Mouse (Mus musculus): ENCODE data around the gene Mtx2. TPM values are rescaled to one million over a fixed set of nuclear protein-coding genes. Genes with fewer than 3 reads are reported as not detected.
A peak's percentile ranks its signal among the peaks of the same experiment; 100 is the strongest.

Mtx2 gene
- total and polyA plus RNA-seq, 3 experiments: 82.9 to 114 (median 110) TPM

GRCm38 (mm10) chr2:74822654-74823053 is 2.9 kb upstream of the Mtx2 start:
- DNase-seq: no peak
- TF ChIP-seq CTCF (IDR thresholded peaks at IDR 0.05) (no peak), EP300 (IDR thresholded peaks at IDR 0.05; ENCODE audit: insufficient read depth, low read depth, low read length) (no peak), POLR2A (IDR thresholded peaks at IDR 0.05; ENCODE audit: insufficient read depth, low read depth, low read length) (no peak)
- Histone ChIP-seq H3K36me3 (ENCODE audit: control insufficient read depth, insufficient read depth, low read length) (no peaks in the 10 kb centered on the region), H3K4me3 (no peak overlapping the region), H3K27me3 (ENCODE audit: control insufficient read depth, insufficient read depth, low read length) (no peaks in the 10 kb centered on the region), H3K9ac (ENCODE audit: low read depth, low read length) (no peak overlapping the region), H3K4me1 (ENCODE audit: control insufficient read depth, insufficient read depth, low read length) (no peaks in the 10 kb centered on the region; the same call in 1 of the 2 replicates), H3K79me2 (replicated peaks; ENCODE audit: control insufficient read depth, insufficient read depth, low read length) (no peaks in the 10 kb centered on the region), H3K27ac (no peak overlapping the region)
- intact Hi-C loops (cut with DNase I): no loop called here
- 75% methylated on average over 5 of the region's 5 CpGs for WGBS

- peak overlapping the region; percentile 89 for H3K27ac ChIP-seq
- no peaks in the 10 kb centered on the region for H3K27me3 ChIP-seq (ENCODE audit: control insufficient read depth, insufficient read depth, low read length)
- no peaks in the 10 kb centered on the region; the same call in 1 of the 2 replicates for H3K4me1 ChIP-seq (ENCODE audit: control insufficient read depth, insufficient read depth, low read length)
- intact Hi-C loops (cut with DNase I): loop anchor here (5.0 kb wide), 1 partner anchor 142 kb away; no protein-coding TSS in a partner anchor
- no peak for DNase-seq
- WGBS: 62% methylated on average over 3 of the region's 3 CpGs
- peak overlapping the region; percentile 95 for H3K4me3 ChIP-seq
- TF ChIP-seq POLR2A (IDR thresholded peaks at IDR 0.05; ENCODE audit: insufficient read depth, low read depth, low read length) (no peak), CTCF (IDR thresholded peaks at IDR 0.05) (no peak), EP300 (IDR thresholded peaks at IDR 0.05; ENCODE audit: insufficient read depth, low read depth, low read length) (no peak)
- H3K9ac ChIP-seq (ENCODE audit: low read depth, low read length): peak overlapping the region; percentile 80
- no peaks in the 10 kb centered on the region for H3K79me2 ChIP-seq (replicated peaks; ENCODE audit: control insufficient read depth, insufficient read depth, low read length)
- H3K36me3 ChIP-seq (ENCODE audit: control insufficient read depth, insufficient read depth, low read length): no peaks in the 10 kb centered on the region
These were observed 253 bp upstream of the Mtx2 start for GRCm38 (mm10) chr2:74825371-74825729.

DNA sequence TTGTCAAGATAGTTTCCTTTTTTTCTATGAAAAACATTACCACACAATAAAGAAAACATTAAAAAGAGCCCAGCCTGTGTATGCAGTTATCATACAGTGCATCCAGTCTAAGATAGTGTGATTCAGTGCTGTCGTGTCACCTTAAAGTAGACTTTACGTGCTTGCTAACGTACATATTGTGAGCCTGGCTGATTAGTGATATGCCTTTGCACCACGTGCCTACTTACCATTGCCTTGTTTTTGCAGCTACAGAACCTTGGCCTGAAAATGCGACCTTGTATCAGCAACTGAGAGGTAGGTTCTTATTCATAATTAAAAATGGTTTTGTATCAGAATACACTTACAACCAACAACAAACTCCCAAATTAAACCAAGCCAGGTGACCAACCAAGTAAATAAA is 21.4 kb downstream of the Mtx2 start:
- no peaks in the 10 kb centered on the region; the same call in 1 of the 2 replicates for H3K36me3 ChIP-seq (ENCODE audit: control insufficient read depth, insufficient read depth, low read length)
- no peak overlapping the region for H3K9ac ChIP-seq (ENCODE audit: low read depth, low read length)
- no peaks in the 10 kb centered on the region for H3K27me3 ChIP-seq (ENCODE audit: control insufficient read depth, insufficient read depth, low read length)
- H3K4me1 ChIP-seq (ENCODE audit: control insufficient read depth, insufficient read depth, low read length): peaks cover 2% of the 10 kb centered on the region
- 62% methylated on average over 5 of the region's 5 CpGs for WGBS
- no peak overlapping the region for H3K4me3 ChIP-seq
- no peak overlapping the region for H3K27ac ChIP-seq
- no peak for TF ChIP-seq EP300 (IDR thresholded peaks at IDR 0.05; ENCODE audit: insufficient read depth, low read depth, low read length)
- intact Hi-C loops (cut with DNase I): no loop called here
- H3K79me2 ChIP-seq (replicated peaks; ENCODE audit: control insufficient read depth, insufficient read depth, low read length): peaks cover 2% of the 10 kb centered on the region; the same call in 1 of the 2 replicates
- DNase-seq: no peak

- no peak overlapping the region for H3K9ac ChIP-seq (ENCODE audit: low read depth, low read length)
- TF ChIP-seq POLR2A (IDR thresholded peaks at IDR 0.05; ENCODE audit: insufficient read depth, low read depth, low read length): no peak
- no peak for TF ChIP-seq EP300 (IDR thresholded peaks at IDR 0.05; ENCODE audit: insufficient read depth, low read depth, low read length)
- TF ChIP-seq CTCF (IDR thresholded peaks at IDR 0.05): no peak
- 90% methylated on average over 2 of the region's 2 CpGs for WGBS
- H3K79me2 ChIP-seq (replicated peaks; ENCODE audit: control insufficient read depth, insufficient read depth, low read length): peaks cover 2% of the 10 kb centered on the region; the same call in 1 of the 2 replicates
- peaks cover 2% of the 10 kb centered on the region for H3K4me1 ChIP-seq (ENCODE audit: control insufficient read depth, insufficient read depth, low read length)
- no peak overlapping the region for H3K27ac ChIP-seq
- no peaks in the 10 kb centered on the region; the same call in 1 of the 2 replicates for H3K36me3 ChIP-seq (ENCODE audit: control insufficient read depth, insufficient read depth, low read length)
- no peak overlapping the region for H3K4me3 ChIP-seq
- intact Hi-C loops (cut with DNase I): no loop called here
- no peaks in the 10 kb centered on the region for H3K27me3 ChIP-seq (ENCODE audit: control insufficient read depth, insufficient read depth, low read length)
- DNase-seq: no peak
These were observed 21.9 kb downstream of the Mtx2 start for GRCm38 (mm10) chr2:74847516-74847915.

DNA sequence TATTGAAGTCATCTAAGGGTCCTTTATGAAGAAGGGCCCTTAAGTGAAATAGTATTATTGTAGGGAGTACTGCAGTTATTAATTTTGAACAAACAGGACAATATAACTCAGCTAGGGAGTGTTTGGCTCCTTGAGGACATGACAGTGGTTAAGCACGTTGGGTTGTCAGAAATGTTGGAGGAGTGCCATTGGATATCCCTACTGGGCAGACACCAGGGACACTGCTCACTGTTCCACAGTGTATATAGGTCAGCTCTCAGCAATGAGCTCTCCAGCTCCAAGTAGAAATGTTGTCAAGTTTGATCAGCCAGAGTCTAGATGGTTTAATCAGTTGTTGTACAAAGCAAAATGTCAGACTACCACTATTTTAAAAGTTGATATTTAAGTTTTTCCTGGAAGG is 24.4 kb downstream of the Mtx2 start:
- no peaks in the 10 kb centered on the region; the same call in 1 of the 2 replicates for H3K36me3 ChIP-seq (ENCODE audit: control insufficient read depth, insufficient read depth, low read length)
- H3K4me3 ChIP-seq: no peak overlapping the region
- H3K9ac ChIP-seq (ENCODE audit: low read depth, low read length): no peak overlapping the region
- intact Hi-C loops (cut with DNase I): no loop called here
- peaks cover 2% of the 10 kb centered on the region for H3K4me1 ChIP-seq (ENCODE audit: control insufficient read depth, insufficient read depth, low read length)
- H3K27ac ChIP-seq: no peak overlapping the region
- no peaks in the 10 kb centered on the region for H3K27me3 ChIP-seq (ENCODE audit: control insufficient read depth, insufficient read depth, low read length)
- TF ChIP-seq EP300 (IDR thresholded peaks at IDR 0.05; ENCODE audit: insufficient read depth, low read depth, low read length) (0 out of 2 replicates have a peak, but pooled peaks have one; percentile 16), CTCF (IDR thresholded peaks at IDR 0.05) (no peak), POLR2A (IDR thresholded peaks at IDR 0.05; ENCODE audit: insufficient read depth, low read depth, low read length) (no peak)
- 7% methylated on average over 1 of the region's 1 CpGs for WGBS
- H3K79me2 ChIP-seq (replicated peaks; ENCODE audit: control insufficient read depth, insufficient read depth, low read length): no peaks in the 10 kb centered on the region; the same call in 1 of the 2 replicates
- DNase-seq: peak in 1 of 2 experiments; percentile 28

DNA sequence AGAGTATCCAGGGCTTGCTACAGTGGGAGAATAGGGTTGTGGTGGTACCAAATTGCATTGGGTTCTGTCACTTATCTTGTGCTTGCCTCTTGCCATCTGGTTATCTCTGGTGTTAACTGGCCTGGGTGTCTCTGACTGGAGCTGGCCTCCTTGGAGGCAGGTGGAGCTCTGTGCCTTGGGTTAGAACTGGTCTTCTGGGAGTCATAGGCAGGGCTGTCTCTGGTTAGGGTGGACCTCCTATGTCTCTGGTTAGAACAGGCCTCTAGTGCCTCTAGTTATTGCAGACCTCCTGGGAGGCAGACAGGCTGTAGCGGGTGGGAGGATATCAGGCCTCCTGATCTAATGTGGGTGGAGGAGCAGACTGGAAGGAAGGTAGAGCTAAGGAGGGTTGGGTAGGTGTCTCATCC is 36.5 kb downstream of the Mtx2 start:
- Histone ChIP-seq H3K79me2 (replicated peaks; ENCODE audit: control insufficient read depth, insufficient read depth, low read length) (no peaks in the 10 kb centered on the region), H3K27me3 (ENCODE audit: control insufficient read depth, insufficient read depth, low read length) (no peaks in the 10 kb centered on the region), H3K4me3 (no peak overlapping the region), H3K4me1 (ENCODE audit: control insufficient read depth, insufficient read depth, low read length) (peaks cover 1% of the 10 kb centered on the region; the same call in 1 of the 2 replicates), H3K9ac (ENCODE audit: low read depth, low read length) (no peak overlapping the region), H3K27ac (no peak overlapping the region), H3K36me3 (ENCODE audit: control insufficient read depth, insufficient read depth, low read length) (no peaks in the 10 kb centered on the region)
- intact Hi-C loops (cut with DNase I): no loop called here
- WGBS: 96% methylated on average over 1 of the region's 1 CpGs
- DNase-seq: no peak
- no peak for TF ChIP-seq EP300 (IDR thresholded peaks at IDR 0.05; ENCODE audit: insufficient read depth, low read depth, low read length)
- TF ChIP-seq POLR2A (IDR thresholded peaks at IDR 0.05; ENCODE audit: insufficient read depth, low read depth, low read length): no peak
- no peak for TF ChIP-seq CTCF (IDR thresholded peaks at IDR 0.05)

All from heart, adult 2 months (tissue).